Mouse (Mus musculus): Measurements from ENCODE around the gene Tmeff1. TPM values are rescaled to one million over a fixed set of nuclear protein-coding genes. Genes with fewer than 3 reads are reported as not detected.

Gene Tmeff1
- total and polyA plus RNA-seq, 2 experiments from 2014 or later = 202 to 345 TPM

DNA sequence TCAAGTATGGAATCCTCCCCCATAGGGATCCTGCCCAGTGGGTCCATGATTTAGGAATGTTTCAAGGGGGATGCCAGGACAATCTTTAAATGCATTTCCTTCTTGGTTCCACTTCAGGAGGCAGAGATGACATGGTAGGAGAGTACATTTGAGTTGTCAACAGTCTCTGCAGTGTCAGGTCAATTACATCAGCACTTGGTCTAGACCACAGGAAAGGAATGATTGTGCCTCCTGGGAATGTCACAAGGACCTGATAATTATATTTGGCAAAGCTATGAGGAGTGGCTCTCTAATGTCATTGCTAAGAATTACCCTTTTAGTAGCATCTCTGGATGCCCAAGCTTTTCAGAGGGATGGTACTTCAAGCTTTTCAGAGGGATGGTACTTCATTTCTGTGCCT lies 20.0 kb upstream of the Tmeff1 start:
- ATAC-seq = no peak
- TF ChIP-seq CTCF (IDR thresholded peaks at IDR 0.05; ENCODE audit: low read depth) = no peak
- H3K4me1 ChIP-seq (ENCODE audit: insufficient read depth) = no peaks in the 10 kb centered on the region
- no peak for DNase-seq
- H3K9ac ChIP-seq = no peak overlapping the region
- no peak overlapping the region for H3K27ac ChIP-seq (ENCODE audit: low read depth, low read length)
- no peaks in the 10 kb centered on the region for H3K27me3 ChIP-seq (ENCODE audit: insufficient read depth, low read length)
- no peak overlapping the region for H3K4me2 ChIP-seq (ENCODE audit: low read depth)
- H3K36me3 ChIP-seq (ENCODE audit: insufficient read depth) = peaks cover 18% of the 10 kb centered on the region
- H3K9me3 ChIP-seq (ENCODE audit: low read length) = no peaks in the 10 kb centered on the region
- no peak overlapping the region for H3K4me3 ChIP-seq (ENCODE audit: low read depth, low read length)

DNA sequence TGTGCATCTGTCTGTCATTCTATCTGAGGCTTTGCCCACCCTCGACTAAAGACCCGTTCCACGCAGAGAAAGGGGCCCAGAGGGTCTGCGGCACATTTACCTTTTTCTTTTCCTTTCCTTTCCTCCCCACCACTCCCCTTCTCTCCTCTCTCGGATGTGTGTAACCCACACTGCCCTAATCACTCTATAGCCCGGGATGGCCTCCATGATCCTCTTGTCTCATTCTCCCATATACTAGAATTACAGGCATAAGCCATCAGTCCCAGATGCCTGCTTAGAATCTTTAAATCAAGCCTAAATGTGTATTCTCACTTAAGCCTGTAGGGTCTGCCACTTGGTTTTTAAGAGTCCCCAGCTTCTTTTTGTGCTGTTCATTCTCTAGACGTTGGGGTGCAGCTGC lies 8.6 kb upstream of the Tmeff1 start:
- 85% methylated on average over 7 of the region's 7 CpGs for WGBS
- no peaks in the 10 kb centered on the region for H3K36me3 ChIP-seq (ENCODE audit: insufficient read depth)
- no peak for TF ChIP-seq CTCF (IDR thresholded peaks at IDR 0.05; ENCODE audit: low read depth)

DNA sequence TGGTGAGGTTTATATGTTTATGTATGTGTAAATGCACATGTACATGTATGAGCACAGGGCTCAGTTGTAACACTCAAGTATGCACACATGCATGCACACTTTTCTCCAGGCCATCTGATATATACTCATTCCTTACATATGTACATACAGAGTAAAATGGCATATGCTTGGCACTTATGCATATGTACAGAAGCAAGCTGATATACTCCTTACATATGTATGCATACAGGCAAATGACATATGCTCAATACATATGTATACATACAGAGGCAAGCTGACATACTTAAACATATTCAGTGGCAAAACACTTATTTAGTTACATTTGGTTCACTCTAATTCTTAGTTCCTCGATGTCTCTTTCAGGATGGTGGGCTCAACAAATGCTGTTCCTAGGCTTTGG lies 7.1 kb upstream of the Tmeff1 start:
- no peaks in the 10 kb centered on the region; the same call in 1 of the 2 replicates for H3K4me1 ChIP-seq (ENCODE audit: insufficient read depth)
- no peaks in the 10 kb centered on the region for H3K27me3 ChIP-seq (ENCODE audit: insufficient read depth, low read length)
- no peaks in the 10 kb centered on the region for H3K9me3 ChIP-seq (ENCODE audit: low read length)
- peak; percentile 36 for DNase-seq
- no peak overlapping the region for H3K27ac ChIP-seq (ENCODE audit: low read depth, low read length)
- H3K4me3 ChIP-seq (ENCODE audit: low read depth, low read length) = no peak overlapping the region
- TF ChIP-seq CTCF (IDR thresholded peaks at IDR 0.05; ENCODE audit: low read depth) = no peak
- no peaks in the 10 kb centered on the region for H3K36me3 ChIP-seq (ENCODE audit: insufficient read depth)
- H3K4me2 ChIP-seq (ENCODE audit: low read depth) = no peak overlapping the region
- no peak overlapping the region for H3K9ac ChIP-seq
- ATAC-seq = peak; percentile 73
- 59% methylated on average over 1 of the region's 1 CpGs for WGBS

More for the DNA sequence above, 8.6 kb upstream of the Tmeff1 start:
- no peak overlapping the region for H3K4me3 ChIP-seq (ENCODE audit: low read depth, low read length)
- no peak overlapping the region for H3K27ac ChIP-seq (ENCODE audit: low read depth, low read length)
- DNase-seq = no peak
- no peak overlapping the region for H3K4me2 ChIP-seq (ENCODE audit: low read depth)
- no peaks in the 10 kb centered on the region; the same call in 1 of the 2 replicates for H3K4me1 ChIP-seq (ENCODE audit: insufficient read depth)
- H3K9ac ChIP-seq = no peak overlapping the region
- no peaks in the 10 kb centered on the region for H3K27me3 ChIP-seq (ENCODE audit: insufficient read depth, low read length)
- ATAC-seq = no peak
- H3K9me3 ChIP-seq (ENCODE audit: low read length) = no peaks in the 10 kb centered on the region

DNA sequence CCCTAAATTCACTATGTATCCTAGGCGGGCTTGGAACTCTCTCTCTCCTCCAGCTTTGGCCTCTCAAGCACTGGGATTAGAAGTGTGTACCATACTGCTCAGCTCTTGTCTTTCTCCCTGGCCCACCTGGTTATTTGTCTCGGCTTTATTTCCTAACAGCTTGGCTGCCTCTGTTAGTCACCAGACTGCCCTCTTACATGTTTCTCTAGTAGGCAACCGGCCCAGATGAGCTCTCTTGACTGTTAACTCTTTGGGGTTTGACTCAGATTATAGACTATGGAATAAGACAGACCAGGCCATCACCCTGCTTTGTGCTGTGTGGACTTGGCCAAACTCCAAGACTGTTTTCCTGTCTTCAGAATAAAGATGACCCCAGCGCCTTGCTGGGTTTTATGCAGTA lies 6.6 kb upstream of the Tmeff1 start:
- no peak overlapping the region for H3K4me2 ChIP-seq (ENCODE audit: low read depth)
- no peak for TF ChIP-seq CTCF (IDR thresholded peaks at IDR 0.05; ENCODE audit: low read depth)
- ATAC-seq (peak; percentile 27), DNase-seq (no peak)
- H3K4me3 ChIP-seq (ENCODE audit: low read depth, low read length) = no peak overlapping the region
- no peaks in the 10 kb centered on the region for H3K9me3 ChIP-seq (ENCODE audit: low read length)
- no peaks in the 10 kb centered on the region for H3K36me3 ChIP-seq (ENCODE audit: insufficient read depth)
- no peak overlapping the region for H3K27ac ChIP-seq (ENCODE audit: low read depth, low read length)
- no peak overlapping the region for H3K9ac ChIP-seq
- no peaks in the 10 kb centered on the region; the same call in 1 of the 2 replicates for H3K4me1 ChIP-seq (ENCODE audit: insufficient read depth)
- H3K27me3 ChIP-seq (ENCODE audit: insufficient read depth, low read length) = no peaks in the 10 kb centered on the region
- 32% methylated on average over 4 of the region's 4 CpGs for WGBS

DNA sequence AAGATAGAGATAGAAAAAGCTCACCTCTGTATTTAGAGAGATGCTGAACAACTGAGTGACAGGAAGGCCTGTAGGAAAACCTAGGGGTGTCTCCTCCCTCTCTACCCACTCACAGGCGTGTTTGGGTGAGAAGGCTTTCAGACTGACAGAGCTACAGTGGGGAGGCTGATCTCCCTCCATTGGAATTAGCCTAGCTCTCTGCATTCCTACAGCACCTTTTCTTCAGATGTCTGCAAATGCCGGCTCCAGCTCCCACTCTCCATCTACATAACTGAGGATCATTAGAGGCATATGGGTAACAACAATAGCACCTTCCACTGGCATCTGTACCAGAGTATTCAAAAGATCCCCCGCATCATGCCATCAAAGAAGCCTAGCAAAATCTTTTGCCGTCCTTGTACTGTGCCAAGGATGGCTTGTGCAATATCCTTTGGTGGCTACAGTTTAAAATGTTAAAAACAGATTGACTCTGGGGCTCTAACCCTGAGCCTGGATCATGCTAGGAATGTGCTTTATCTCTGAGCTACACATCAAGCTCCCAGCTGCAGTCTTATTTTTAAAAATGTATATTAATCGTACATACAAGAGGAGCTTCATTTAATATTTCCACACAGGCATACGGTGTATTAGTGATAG lies 5.4 kb upstream of the Tmeff1 start:
- TF ChIP-seq CTCF (IDR thresholded peaks at IDR 0.05; ENCODE audit: low read depth) = no peak
- ATAC-seq = no peak
- Histone ChIP-seq H3K27ac (ENCODE audit: low read depth, low read length) (no peak overlapping the region), H3K4me1 (ENCODE audit: insufficient read depth) (no peaks in the 10 kb centered on the region; the same call in 1 of the 2 replicates), H3K4me2 (ENCODE audit: low read depth) (no peak overlapping the region), H3K9ac (no peak overlapping the region), H3K36me3 (ENCODE audit: insufficient read depth) (no peaks in the 10 kb centered on the region), H3K9me3 (ENCODE audit: low read length) (no peaks in the 10 kb centered on the region), H3K4me3 (ENCODE audit: low read depth, low read length) (no peak overlapping the region), H3K27me3 (ENCODE audit: insufficient read depth, low read length) (no peaks in the 10 kb centered on the region)
- no peak for DNase-seq
- 42% methylated on average over 6 of the region's 6 CpGs for WGBS

DNA sequence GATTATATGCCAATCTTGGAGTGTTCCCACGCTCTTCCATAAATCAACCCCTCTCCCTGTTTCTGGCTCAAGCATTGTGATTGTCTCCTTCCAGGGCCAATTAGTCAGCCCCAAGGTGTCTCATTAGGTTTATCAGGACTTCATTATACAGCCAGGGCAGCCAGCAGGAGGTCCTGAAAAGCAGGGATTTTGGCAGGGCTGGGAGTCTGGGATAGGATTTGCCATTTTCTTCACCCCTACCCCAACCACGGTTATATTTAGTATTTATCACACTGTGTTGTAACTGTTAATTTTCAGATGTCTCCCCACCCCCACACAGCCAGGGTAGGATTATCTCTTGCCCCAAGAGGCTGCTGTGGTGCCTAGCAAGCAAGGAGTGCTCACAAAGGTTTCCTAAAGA lies 3.8 kb upstream of the Tmeff1 start:
- no peak for DNase-seq
- Histone ChIP-seq H3K4me3 (ENCODE audit: low read depth, low read length) (no peak overlapping the region), H3K27me3 (ENCODE audit: insufficient read depth, low read length) (no peaks in the 10 kb centered on the region), H3K4me1 (ENCODE audit: insufficient read depth) (no peaks in the 10 kb centered on the region; the same call in 1 of the 2 replicates), H3K36me3 (ENCODE audit: insufficient read depth) (no peaks in the 10 kb centered on the region), H3K9ac (no peak overlapping the region), H3K4me2 (ENCODE audit: low read depth) (no peak overlapping the region), H3K27ac (ENCODE audit: low read depth, low read length) (no peak overlapping the region), H3K9me3 (ENCODE audit: low read length) (no peaks in the 10 kb centered on the region)
- 8% methylated on average over 2 of the region's 2 CpGs for WGBS
- ATAC-seq = no peak
- TF ChIP-seq CTCF (IDR thresholded peaks at IDR 0.05; ENCODE audit: low read depth) = no peak

DNA sequence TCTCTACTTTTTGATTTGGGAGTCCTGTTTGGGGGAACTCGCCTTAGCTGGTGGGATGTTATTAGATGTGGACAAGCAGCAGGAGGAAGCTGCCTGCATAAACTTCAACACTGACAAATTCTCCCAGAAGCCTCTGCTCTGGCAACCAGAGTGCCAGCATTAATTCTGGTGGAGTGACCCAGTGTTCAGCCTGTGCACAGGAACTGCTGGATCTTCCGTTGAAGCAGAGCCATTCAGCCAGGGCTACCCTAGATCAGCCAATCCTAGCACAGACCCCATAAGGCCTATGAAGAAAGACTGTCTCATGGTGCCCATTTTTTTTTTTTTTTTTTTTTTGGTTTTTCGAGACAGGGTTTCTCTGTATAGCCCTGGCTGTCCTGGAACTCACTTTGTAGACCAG lies 3.0 kb upstream of the Tmeff1 start:
- no peak for DNase-seq
- H3K4me1 ChIP-seq (ENCODE audit: insufficient read depth) = peaks cover 3% of the 10 kb centered on the region; the same call in 1 of the 2 replicates
- WGBS = 40% methylated on average over 2 of the region's 3 CpGs

More for the DNA sequence above, 3.0 kb upstream of the Tmeff1 start:
- H3K9me3 ChIP-seq (ENCODE audit: low read length) = no peaks in the 10 kb centered on the region
- ATAC-seq = no peak
- H3K4me2 ChIP-seq (ENCODE audit: low read depth) = no peak overlapping the region
- H3K36me3 ChIP-seq (ENCODE audit: insufficient read depth) = no peaks in the 10 kb centered on the region
- no peak overlapping the region for H3K27ac ChIP-seq (ENCODE audit: low read depth, low read length)
- H3K27me3 ChIP-seq (ENCODE audit: insufficient read depth, low read length) = no peaks in the 10 kb centered on the region
- H3K4me3 ChIP-seq (ENCODE audit: low read depth, low read length) = no peak overlapping the region
- no peak overlapping the region for H3K9ac ChIP-seq
- no peak for TF ChIP-seq CTCF (IDR thresholded peaks at IDR 0.05; ENCODE audit: low read depth)
